Mouse (Mus musculus) CH12.LX (cell line): ENCODE measurements around the gene Cux1. TPM values are rescaled to one million over a fixed set of nuclear protein-coding genes. Genes with fewer than 3 reads are reported as not detected.

Experiments used
- DNase-seq: peaks from one replicate; pipeline ENCODE4 v3.0.0-alpha.2; 2013; ENCODE audit errors: extremely low read depth
- H3K27ac ChIP-seq: 2 replicates; pipeline ENCODE4 v1.5.1; 2012; ENCODE audit warnings: low read depth, mild to moderate bottlenecking, control low read depth, moderate library complexity; ENCODE audit not compliant: insufficient read depth
- H3K27me3 ChIP-seq: replicated peaks from 2 replicates; pipeline ENCODE3; 2012; ENCODE audit warnings: inconsistent platforms
- H3K36me3 ChIP-seq, 2 experiments: replicated peaks in 1 of 2; 2 replicates each; pipeline versions ENCODE3 to v1.6.1; 2012; ENCODE audit warnings: inconsistent platforms in 1 of 2, low read length in 1 of 2, mild to moderate bottlenecking in 1 of 2, mixed read lengths in 1 of 2, moderate library complexity in 1 of 2; ENCODE audit not compliant: control insufficient read depth in 1 of 2, insufficient read depth in 1 of 2
- H3K4me1 ChIP-seq, 2 experiments: 2 replicates each; pipeline ENCODE4 v1.6.1; 2012; ENCODE audit warnings: inconsistent platforms in 1 of 2, moderate library complexity in 1 of 2; ENCODE audit not compliant: insufficient read depth in 2 of 2, control insufficient read depth in 1 of 2
- H3K4me2 ChIP-seq: 2 replicates; pipeline ENCODE4 v1.6.1; 2012; ENCODE audit warnings: low read depth, mild to moderate bottlenecking, control low read depth; ENCODE audit not compliant: poor library complexity, insufficient read depth, severe bottlenecking
- H3K4me3 ChIP-seq, 3 experiments: fragments of 150-350 bp in 1 of 3; sonication (generic) in 1 of 3; replicated peaks in 1 of 3; 2 replicates each; pipeline versions ENCODE3 to v1.5.1; 2011 to 2012; ENCODE audit warnings: low read depth in 2 of 3, low read length in 2 of 3, mild to moderate bottlenecking in 2 of 3, moderate library complexity in 2 of 3, control low read depth in 1 of 3, improper control_type of control experiment in 1 of 3, inconsistent platforms in 1 of 3, mixed read lengths in 1 of 3; ENCODE audit not compliant: poor library complexity in 1 of 3
- H3K79me2 ChIP-seq: replicated peaks from 2 replicates; pipeline ENCODE4 v1.6.1; 2012; ENCODE audit warnings: mild to moderate bottlenecking, moderate library complexity; ENCODE audit not compliant: control insufficient read depth, poor library complexity, insufficient read depth, severe bottlenecking; ENCODE audit errors: extremely low read depth
- H3K9ac ChIP-seq: 2 replicates; pipeline ENCODE4 v1.6.1; 2012; ENCODE audit warnings: low read depth, mild to moderate bottlenecking, control low read depth, moderate library complexity; ENCODE audit not compliant: insufficient read depth
- H3K9me3 ChIP-seq: replicated peaks from 2 replicates; pipeline ENCODE3; 2012; ENCODE audit warnings: low read length, inconsistent platforms, mixed read lengths
- CTCF ChIP-seq, 2 experiments: IDR thresholded peaks in 1 of 2; conservative IDR thresholded peaks in 1 of 2; 2 replicates each; pipeline ENCODE4 v1.5.1; 2011 to 2012; ENCODE audit warnings: low read depth in 2 of 2, low read length in 2 of 2, improper control_type of control experiment in 1 of 2, inconsistent platforms in 1 of 2, mild to moderate bottlenecking in 1 of 2, moderate library complexity in 1 of 2
- EP300 ChIP-seq: IDR thresholded peaks from 2 replicates; pipeline ENCODE4 v1.6.1; 2011; ENCODE audit warnings: low read length, improper control_type of control experiment
- ETS1 ChIP-seq: conservative IDR thresholded peaks from 2 replicates; pipeline ENCODE4 v1.6.1; 2012; ENCODE audit warnings: low read depth, mild to moderate bottlenecking, inconsistent platforms, low read length, improper control_type of control experiment, moderate library complexity
- GABPA ChIP-seq: IDR thresholded peaks from 2 replicates; pipeline ENCODE4 v1.6.1; 2012; ENCODE audit warnings: low read depth, low read length, improper control_type of control experiment, inconsistent platforms; ENCODE audit not compliant: insufficient replicate concordance
- HCFC1 ChIP-seq: IDR thresholded peaks from 2 replicates; pipeline ENCODE4 v1.6.1; 2012; ENCODE audit warnings: low read depth, mild to moderate bottlenecking, inconsistent platforms, low read length, improper control_type of control experiment
- IRF4 ChIP-seq: IDR thresholded peaks from 2 replicates; pipeline ENCODE4 v1.6.1; 2014; ENCODE audit warnings: low read depth, mild to moderate bottlenecking, inconsistent platforms, low read length, improper control_type of control experiment
- JUN ChIP-seq: IDR thresholded peaks from 2 replicates; pipeline ENCODE4 v1.6.1; 2011; ENCODE audit warnings: low read depth, mild to moderate bottlenecking, low read length, improper control_type of control experiment, moderate library complexity; ENCODE audit not compliant: insufficient read depth
- JUND ChIP-seq: conservative IDR thresholded peaks from 2 replicates; pipeline ENCODE4 v1.6.1; 2011; ENCODE audit warnings: low read depth, low read length, improper control_type of control experiment
- MAFK ChIP-seq: IDR thresholded peaks from 2 replicates; pipeline ENCODE4 v1.6.1; 2011; ENCODE audit warnings: low read length, improper control_type of control experiment; ENCODE audit not compliant: insufficient replicate concordance
- MAZ ChIP-seq: IDR thresholded peaks from 2 replicates; pipeline ENCODE4 v1.6.1; 2012; ENCODE audit warnings: low read depth, mild to moderate bottlenecking, inconsistent platforms, low read length, improper control_type of control experiment, moderate library complexity
- MXI1 ChIP-seq: IDR thresholded peaks from 2 replicates; pipeline ENCODE4 v1.6.1; 2011; ENCODE audit warnings: mild to moderate bottlenecking, low read depth, low read length, improper control_type of control experiment
- MYC ChIP-seq: IDR thresholded peaks from 2 replicates; pipeline ENCODE4 v1.6.1; 2011; ENCODE audit warnings: low read depth, mild to moderate bottlenecking, improper control_type of control experiment, low read length
- NELFE ChIP-seq: IDR thresholded peaks from 2 replicates; pipeline ENCODE4 v1.6.1; 2011; ENCODE audit warnings: low read depth, low read length, improper control_type of control experiment
- NRF1 ChIP-seq: IDR thresholded peaks from 2 replicates; pipeline ENCODE4 v1.6.1; 2014; ENCODE audit warnings: low read depth, mild to moderate bottlenecking, inconsistent platforms, low read length, improper control_type of control experiment, moderate library complexity
- PAX5 ChIP-seq: IDR thresholded peaks from 2 replicates; pipeline ENCODE4 v1.6.1; 2012; ENCODE audit warnings: low read length, inconsistent platforms, mixed read lengths
- POLR2AphosphoS2 ChIP-seq: IDR thresholded peaks from 2 replicates; pipeline ENCODE4 v1.6.1; 2011; ENCODE audit warnings: low read depth, low read length, improper control_type of control experiment
- RAD21 ChIP-seq: IDR thresholded peaks from 2 replicates; pipeline ENCODE4 v1.6.1; 2011; ENCODE audit warnings: low read depth, mild to moderate bottlenecking, low read length, improper control_type of control experiment, moderate library complexity
- TBP ChIP-seq: conservative IDR thresholded peaks from 2 replicates; pipeline ENCODE4 v1.6.1; 2011; ENCODE audit warnings: low read depth, low read length, improper control_type of control experiment
- TCF12 ChIP-seq: IDR thresholded peaks from 2 replicates; pipeline ENCODE4 v1.6.1; 2014; ENCODE audit warnings: low read depth, mild to moderate bottlenecking, inconsistent platforms, low read length, improper control_type of control experiment
- USF2 ChIP-seq: conservative IDR thresholded peaks from 2 replicates; pipeline ENCODE4 v1.6.1; 2011; ENCODE audit warnings: low read depth, low read length, improper control_type of control experiment
- ZC3H11A ChIP-seq: IDR thresholded peaks from 2 replicates; pipeline ENCODE4 v1.6.1; 2012; ENCODE audit warnings: low read depth, mild to moderate bottlenecking, inconsistent platforms, low read length, improper control_type of control experiment
- ZMIZ1 ChIP-seq: IDR thresholded peaks from 2 replicates; pipeline ENCODE4 v1.6.1; 2012; ENCODE audit warnings: low read depth, mild to moderate bottlenecking, inconsistent platforms, low read length, improper control_type of control experiment
- ZNF384 ChIP-seq: IDR thresholded peaks from 2 replicates; pipeline ENCODE4 v1.6.1; 2012; ENCODE audit warnings: low read depth, low read length, improper control_type of control experiment, inconsistent platforms
- dilution Hi-C: fragments of 300-500 bp; cut with MboI; formaldehyde crosslinking; loops from 2 replicates; pipeline ENCODE4 v1.14.3; 2020; ENCODE audit warnings: low sequenced_read_pairs; ENCODE audit not compliant: extremely low pct_unique_long_range_greater_than_20kb, extremely low pct_ligation_motif_present
- in situ Hi-C: fragments of 300-500 bp; cut with MboI; formaldehyde crosslinking; loops from 3 replicates; pipeline ENCODE4 v1.14.3; 2019; ENCODE audit warnings: low sequenced_read_pairs, low pct_ligation_motif_present, low pct_unique_long_range_greater_than_20kb, mixed read lengths
- polyA plus RNA-seq: library from polyadenylated mRNA; unstranded; fragments of >175 nt; gene quantifications from 2 replicates; pipeline ENCODE4 v1.2.1, GENCODE M21; 2012; ENCODE audit warnings: low read depth; ENCODE audit not compliant: insufficient read length
- total RNA-seq, 2 experiments: library from RNA; depleted of rRNA; stranded (reverse); fragments of 300-350 nt in 1 of 2; fragments of >200 nt in 1 of 2; gene quantifications; 2 replicates each; pipeline ENCODE4 v1.2.3; 2012 to 2014

Gene Cux1
- total and polyA plus RNA-seq, 3 experiments: 12.4 to 21.9 (median 19.6) TPM

- Histone ChIP-seq H3K27me3 (no peaks in the 10 kb centered on the region), H3K4me3 (no peak overlapping the region), H3K9ac (no peak overlapping the region), H3K4me2 (no peak overlapping the region)
- TF ChIP-seq ZNF384 (no peak), MYC (no peak), PAX5 (no peak), USF2 (no peak)
- TF ChIP-seq, all 38 proteins: peak for 0
- DNase-seq: no peak
- peaks cover 0 to 1% of the 10 kb centered on the region in 2 experiments for H3K36me3 ChIP-seq
- dilution Hi-C loops: no loop called here
- peaks cover 0 to 18% of the 10 kb centered on the region in 2 experiments; a peak in 2 of 4 replicates for H3K4me1 ChIP-seq
- in situ Hi-C loops: no loop called here
- peaks cover 33% of the 10 kb centered on the region for H3K79me2 ChIP-seq
- no peaks in the 10 kb centered on the region for H3K9me3 ChIP-seq
- no peak overlapping the region for H3K27ac ChIP-seq
Measured at GRCm38 (mm10) chr5:136543171-136543570, 24.1 kb downstream of the Cux1 start.

GRCm38 (mm10) chr5:136540952-136541351 is 26.3 kb downstream of the Cux1 start:
- H3K79me2 ChIP-seq: peaks cover 30% of the 10 kb centered on the region
- H3K27ac ChIP-seq: no peak overlapping the region
- H3K9ac ChIP-seq: no peak overlapping the region
- TF ChIP-seq MAFK (no peak), JUN (no peak), JUND (no peak), NRF1 (no peak), GABPA (no peak), IRF4 (no peak), NELFE (no peak), TCF12 (no peak), EP300 (no peak), MYC (no peak), TBP (no peak), MAZ (no peak), CTCF (conservative IDR thresholded peaks at IDR 0.05 in 1 of 2, IDR thresholded peaks at IDR 0.05 in 1 of 2; ENCODE audit: low read depth in 2 of 2, low read length in 2 of 2) (no peak), ZMIZ1 (no peak), RAD21 (no peak), HCFC1 (no peak), ETS1 (no peak), MXI1 (no peak), ZC3H11A (no peak), POLR2AphosphoS2 (no peak)
- H3K4me2 ChIP-seq: no peak overlapping the region
- no peak overlapping the region for H3K4me3 ChIP-seq
- no peaks in the 10 kb centered on the region for H3K27me3 ChIP-seq
- no peaks in the 10 kb centered on the region for H3K9me3 ChIP-seq
- dilution Hi-C loops: no loop called here
- DNase-seq: no peak
- peaks cover 6 to 31% of the 10 kb centered on the region in 2 experiments; a peak in 3 of 4 replicates for H3K4me1 ChIP-seq
- in situ Hi-C loops: no loop called here
- peaks cover 0 to 1% of the 10 kb centered on the region in 2 experiments for H3K36me3 ChIP-seq
